Mouse (Mus musculus): ENCODE measurements around the gene Lhfpl5.
"Not testable (repeated sequence)": the region's sequence is repeated elsewhere in the genome, so short reads cannot be mapped to it uniquely, and the experiment has no call there.

Lhfpl5 gene

DNA sequence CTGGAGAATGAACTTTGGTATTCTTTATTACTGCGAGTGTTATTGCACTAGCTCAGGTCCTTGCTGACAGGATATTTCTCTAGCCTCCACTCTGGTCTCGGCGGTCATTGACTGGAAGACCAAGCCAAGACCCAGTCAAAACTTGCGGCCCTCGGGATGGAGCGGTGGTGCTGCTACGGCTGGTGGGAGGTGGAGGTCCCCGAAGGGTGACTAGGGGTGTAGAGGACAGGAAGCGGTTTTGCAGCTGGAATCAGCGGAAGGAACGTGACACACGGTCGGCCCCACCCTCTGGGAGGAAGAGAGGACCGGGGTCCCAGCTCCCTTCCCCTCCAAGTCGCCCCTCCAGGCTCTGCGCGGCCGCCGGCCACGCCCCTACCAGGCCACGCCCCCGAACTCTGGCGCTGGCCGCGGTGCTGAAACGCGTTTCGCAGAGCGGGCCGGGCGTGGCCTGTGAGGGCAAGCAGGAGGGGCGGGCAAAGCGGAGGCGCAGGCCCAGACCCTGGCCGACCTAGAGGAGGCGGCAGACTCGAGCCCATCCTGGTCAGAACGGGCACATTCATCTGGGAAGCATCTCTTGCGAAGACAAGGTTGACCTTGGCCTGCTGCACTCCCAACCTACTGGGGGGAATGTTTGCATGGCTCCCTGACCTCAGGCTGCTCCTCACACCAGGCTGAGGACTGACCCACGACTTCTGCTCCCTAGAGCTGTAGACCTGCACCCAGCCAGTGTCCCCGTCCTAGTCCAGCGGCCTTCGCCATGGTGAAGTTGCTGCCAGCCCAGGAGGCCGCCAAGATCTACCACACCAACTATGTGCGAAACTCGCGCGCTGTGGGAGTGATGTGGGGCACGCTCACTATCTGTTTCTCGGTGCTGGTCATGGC is at the start of gene Lhfpl5:
Gene Lhfpl5, plus strand, starts transcription at position 398 of the 882 bp plus-strand sequence.
- peak in 1 of 2 experiments; percentile 34 for DNase-seq

DNA sequence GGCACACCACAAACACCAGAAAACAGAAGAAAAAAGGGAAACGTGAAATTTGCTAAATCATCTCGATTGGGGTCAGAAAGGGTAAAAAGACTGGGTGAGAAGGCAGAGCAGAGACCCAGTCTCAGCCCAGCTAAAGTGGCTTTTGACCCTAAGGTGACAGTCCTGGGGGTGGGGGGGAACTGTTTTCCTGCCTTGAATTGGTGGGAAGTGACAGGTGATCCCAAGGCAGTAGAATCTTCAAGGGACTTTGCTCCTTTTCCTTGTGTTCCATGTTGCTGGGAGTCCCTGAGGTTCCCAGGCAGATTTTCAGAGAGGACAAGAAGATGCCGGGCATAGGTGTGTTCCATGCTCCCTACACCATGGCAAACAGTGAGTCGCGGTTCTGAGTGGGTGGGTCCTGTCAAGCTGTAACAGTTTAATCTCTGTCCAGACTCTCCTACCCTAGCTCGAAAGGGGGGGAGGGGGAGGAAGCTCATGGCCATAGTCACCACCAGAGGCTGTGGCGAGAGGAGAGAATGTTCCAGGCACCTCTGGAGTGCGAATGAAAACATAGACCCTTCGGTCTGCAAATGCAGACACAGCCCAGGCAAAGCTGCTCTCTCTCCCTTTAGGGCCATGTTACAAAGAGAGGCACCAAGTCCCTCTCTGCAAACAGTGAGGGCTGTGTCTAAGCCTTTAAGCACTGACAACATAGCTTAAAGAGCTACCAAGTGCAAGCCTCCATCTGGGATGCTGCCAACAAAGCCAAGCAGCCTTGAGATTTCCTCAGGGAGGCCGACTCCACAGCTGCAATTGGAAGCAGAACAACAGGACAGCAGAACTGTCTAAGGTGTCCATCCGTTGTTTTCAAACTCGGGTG is 48.0 kb upstream of the Lhfpl5 start:
- DNase-seq, result peak in 1 of 2 experiments; percentile 77

DNA sequence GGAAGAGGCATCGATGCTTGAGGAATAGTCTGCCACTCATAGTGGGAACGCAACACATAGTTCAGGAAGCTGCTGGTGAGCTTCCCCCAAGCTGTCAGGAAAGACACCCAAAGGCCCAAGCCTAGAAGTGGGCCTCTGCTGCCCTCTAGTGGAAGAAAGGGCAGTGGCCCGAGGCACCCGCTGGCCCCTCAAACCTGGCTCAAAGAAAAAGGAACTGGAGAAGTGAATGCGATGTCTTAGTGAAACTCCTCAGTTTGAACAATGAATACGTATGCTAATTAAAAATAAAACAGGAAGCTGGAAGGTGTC is 47.4 kb upstream of the Lhfpl5 start:
- DNase-seq, result peak; percentile 84 to 89

DNA sequence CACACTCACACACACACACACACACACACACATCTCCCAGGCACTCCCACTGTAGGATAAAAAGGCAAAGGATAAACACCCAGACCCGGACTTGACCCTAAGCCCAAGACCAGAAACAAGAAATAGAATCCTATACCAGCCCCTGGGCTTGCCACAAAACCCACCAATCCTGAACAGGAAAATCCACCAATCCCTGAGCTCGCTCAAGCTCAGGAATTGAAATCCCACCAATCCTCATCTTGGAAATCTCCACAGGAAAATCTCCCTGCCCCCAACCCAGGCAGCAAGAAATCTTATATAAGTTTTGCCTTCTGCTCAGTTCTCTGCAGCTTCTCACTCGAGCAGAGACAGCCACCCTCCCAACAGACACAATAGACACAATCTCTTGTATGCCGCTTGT is 46.3 kb upstream of the Lhfpl5 start:
- no peak for DNase-seq

DNA sequence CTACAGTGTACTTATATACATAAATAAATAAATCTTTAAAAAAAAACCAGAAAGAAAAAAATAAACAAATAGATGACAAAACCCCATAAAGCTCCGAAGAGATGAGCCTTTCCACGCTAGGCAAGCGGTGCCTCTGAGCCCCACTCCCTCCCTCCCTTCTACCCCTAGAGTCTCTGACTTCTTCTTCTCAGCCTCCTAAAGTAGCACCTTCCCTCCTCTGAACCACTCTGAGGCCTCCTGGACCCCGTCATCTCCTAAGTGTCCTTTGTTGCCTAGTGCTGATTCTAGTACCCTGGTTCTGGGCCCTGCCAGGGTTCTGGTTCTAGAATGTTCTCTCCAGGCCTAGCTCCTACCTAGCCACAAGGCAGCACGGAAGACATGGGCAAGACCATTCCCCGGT is 44.9 kb upstream of the Lhfpl5 start, which contains the start of gene Armc12:
Gene Armc12, plus strand, starts transcription at position 301 of the 400 bp plus-strand sequence.
- DNase-seq, result no peak

DNA sequence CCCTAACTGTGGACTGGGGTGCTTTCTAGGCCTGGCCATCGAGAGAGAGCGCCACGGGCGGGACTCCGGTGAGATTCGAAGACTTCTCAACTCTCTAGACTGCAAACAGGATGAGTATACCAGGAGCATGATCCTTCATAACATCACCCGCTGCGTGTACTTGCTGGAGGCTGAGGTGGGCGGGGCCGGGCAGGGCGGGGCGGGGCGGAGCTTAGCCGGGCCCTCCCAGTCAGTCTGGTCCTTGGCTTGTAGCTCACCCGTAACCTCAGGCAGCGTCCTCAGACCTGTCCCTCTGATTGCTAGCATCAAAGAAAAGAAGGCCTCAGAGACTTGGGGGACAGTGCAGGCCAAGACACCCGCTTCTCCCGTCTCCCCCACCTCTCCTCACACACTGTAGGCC is 43.5 kb upstream of the Lhfpl5 start:
- DNase-seq, result no peak

DNA sequence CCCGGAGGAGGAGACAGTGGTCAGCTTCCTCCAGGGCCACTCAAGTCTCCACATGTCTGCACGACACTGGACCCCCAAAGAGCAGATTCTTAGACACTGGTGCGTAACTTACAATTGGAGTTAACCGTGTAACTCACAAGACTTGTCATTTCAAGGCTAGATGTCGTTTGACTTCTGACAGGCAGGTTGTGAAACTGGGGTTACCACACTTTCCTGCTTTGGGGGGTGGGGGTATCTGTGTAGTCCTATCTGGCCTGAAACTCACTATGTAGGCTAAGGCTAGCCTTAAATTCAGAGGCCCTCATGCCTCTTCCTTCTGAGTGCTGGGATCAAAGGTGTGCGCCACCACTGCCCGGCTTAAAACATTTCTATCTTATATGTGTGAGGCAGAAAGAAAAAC is 42.9 kb upstream of the Lhfpl5 start:
- no peak for DNase-seq

DNA sequence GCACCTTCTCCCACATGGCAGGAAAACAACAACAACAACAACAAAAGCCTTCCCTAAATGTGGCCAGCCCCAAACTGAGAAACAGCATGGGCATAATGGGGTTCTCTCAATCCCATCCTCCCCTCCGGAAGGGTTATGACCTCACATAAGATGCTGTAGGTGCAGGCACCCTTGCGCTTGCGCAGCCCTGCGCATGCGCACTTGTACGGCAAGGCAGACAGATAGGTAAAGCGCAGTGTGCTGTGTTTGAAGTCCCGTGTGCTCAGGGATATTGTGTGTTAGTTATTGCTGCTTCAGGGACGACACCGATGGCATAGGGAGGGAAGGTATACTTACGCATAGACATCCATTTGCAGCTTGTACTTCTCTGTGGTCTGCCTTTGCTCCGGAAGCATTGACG is 42.1 kb upstream of the Lhfpl5 start:
- no peak for DNase-seq

DNA sequence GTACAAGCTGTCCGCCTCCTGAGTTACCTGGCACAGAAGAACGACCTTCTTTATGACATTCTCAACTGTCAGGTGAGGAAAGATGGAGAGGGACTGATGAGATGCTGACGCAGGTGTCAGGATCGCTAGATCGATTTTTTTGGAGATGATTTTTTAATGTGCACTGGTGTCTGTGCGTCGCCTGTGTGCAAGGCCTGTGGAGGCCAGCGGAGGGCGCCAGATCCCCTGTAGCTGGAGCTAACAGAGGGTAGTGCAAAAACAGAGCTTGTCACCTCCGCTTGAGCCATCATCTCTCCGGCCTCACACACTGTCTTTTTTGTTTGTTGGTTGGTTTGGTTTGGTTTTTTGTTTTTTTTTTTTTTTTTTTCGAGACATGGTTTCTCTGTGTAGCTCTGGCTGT is 37.6 kb upstream of the Lhfpl5 start:
- no peak for DNase-seq

DNA sequence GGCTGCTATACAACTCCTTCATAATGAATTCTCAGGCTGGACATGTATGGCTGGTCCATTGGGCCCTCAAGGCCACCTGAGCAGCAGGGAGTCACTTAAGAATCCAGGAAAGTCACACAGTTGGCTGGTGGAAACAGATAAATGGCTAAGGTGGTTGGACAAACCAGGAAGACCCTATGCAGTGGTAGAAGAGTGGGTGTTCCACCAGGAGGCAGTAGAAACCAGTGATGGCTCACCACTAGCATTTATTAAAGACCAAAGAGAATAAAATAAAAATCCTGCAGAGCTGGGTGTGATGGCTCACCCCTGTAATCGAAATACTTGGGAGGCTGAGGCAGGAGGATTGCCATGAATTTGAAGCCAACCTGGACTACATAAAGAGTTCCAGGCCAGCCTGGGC is 28.5 kb upstream of the Lhfpl5 start:
- peak in 1 of 2 experiments; percentile 57 for DNase-seq

DNA sequence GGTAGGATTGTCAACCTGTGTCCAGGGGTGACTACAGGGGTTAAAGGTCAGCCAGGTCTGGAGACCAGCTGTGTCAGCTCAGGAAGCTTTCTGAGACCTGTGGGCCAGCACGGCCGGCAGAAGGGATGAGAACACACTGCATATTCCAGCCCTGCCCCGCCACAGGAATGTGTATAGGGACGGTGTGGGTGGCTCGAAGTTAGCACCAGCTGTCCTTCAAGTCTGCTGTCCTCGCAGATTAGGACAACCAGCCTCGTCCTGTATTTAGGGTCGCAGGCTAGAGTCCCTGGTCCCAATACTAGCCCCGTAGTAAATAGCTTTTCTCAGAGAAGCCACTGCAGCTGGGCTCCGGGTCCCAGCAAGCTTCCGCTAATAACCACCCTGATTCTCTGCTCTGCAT is 26.9 kb upstream of the Lhfpl5 start:
- DNase-seq, result no peak

DNA sequence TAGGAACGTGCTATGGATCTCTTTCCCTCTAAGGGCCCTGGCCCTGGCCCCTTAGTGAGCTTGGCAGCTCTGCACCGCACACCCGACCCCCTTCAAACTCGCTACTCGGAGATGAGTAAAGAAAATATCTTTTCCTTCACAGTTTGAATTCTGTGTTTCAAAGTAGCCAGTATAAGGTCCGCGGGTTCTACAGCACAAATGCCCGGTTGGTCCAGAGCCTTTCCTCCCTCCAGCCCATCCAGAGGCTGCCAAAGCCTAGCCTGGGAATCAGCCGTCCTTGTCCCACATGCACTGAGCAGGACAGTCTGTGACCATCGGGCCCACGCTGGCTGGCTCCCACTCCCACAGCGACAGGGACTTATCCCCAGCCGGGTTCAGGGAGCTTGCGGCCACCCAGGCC is 26.3 kb upstream of the Lhfpl5 start, which contains the start of gene Clpsl2:
Gene Clpsl2, plus strand, starts transcription at position 301 of the 400 bp plus-strand sequence.
- DNase-seq, result no peak

DNA sequence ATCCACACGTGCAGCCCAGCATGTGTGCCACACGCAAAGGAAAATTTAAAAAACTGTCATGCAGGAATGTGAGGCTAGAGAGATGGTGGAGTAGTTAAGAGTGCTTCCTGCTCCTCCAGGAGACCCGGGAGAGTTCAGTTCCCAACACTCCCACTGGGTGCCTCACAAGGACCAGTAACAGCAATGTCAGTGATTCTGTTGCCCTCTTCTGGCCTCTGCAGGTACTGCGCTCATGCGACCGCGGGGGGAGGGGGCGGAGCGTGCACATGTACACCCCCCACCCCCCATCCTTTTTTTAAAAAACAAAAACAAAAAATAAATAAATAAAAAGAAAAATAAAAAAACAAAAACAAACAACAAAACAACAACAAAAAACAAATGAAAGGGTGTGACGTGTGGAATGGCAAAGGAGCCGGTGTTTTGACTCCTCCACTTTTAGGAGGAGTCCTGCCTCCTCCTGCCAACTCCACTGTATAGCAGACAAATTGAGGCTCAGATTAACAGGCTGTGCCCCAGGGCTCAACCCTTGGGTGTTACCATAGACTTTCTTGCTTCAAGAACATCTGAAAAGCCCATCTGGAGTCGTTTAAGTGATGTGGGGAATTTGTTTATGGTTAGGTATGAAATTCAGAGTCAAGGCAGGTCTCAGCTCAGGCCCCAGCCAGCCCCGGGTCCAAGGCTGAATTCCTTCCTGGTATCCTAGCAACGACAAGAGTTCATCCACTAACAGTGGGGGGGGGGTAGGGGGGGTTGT is 22.2 kb upstream of the Lhfpl5 start:
- peak; percentile 67 to 74 for DNase-seq

DNA sequence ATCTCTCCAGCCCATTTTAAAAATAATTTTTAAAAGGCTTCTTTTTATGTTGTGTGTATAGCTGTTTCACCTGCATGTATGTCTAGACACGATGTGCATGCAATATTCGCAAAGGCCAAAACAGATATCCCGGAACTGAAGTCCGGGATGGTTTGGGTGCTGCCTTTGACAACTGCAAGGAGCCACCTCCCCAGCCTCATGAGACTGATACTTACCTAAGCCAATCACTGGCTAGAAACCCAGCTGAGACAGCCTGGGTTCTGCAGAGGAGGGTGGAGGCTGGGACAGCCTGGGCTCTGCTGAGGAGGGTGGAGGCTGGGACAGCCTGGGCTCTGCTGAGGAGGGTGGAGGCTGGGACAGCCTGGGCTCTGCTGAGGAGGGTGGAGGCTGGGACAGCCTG is 21.4 kb upstream of the Lhfpl5 start:
- not testable (repeated sequence) for DNase-seq

DNA sequence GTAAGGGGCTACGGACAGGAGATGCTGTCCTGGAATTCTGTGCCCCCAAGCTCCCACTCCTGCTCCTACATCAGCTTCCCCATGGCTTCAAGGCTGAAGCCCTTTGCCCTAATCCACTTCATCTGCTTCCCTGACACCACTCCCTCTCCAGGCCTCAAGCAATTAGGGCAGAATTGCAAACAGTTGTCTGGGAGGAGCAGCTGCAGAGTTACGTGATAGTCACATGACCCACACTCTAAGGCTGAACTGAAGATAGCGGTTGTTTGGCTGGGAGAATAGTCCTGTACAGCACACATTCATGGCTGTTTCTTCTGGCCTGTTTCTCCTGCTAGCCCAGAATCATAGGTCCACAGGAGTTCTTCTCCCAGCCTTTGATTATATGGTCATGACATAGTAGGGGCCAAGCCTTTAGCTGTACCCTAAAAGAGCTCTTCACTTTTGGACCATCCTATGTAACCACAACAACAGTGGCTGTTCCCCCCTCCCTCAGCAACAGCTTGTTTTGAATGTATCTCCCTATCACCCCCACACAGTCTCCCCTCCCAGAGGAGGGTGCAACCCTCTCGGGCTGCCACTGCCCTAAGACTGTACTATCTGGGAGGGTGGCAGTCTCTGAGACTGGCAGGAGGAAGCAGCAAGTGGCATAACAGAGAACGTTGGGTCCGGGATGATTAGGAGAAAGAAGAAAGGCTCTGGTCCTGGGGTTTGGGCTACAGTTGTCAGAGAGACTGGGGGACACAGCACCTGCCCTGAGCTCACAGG is 18.6 kb upstream of the Lhfpl5 start:
- DNase-seq, result no peak

DNA sequence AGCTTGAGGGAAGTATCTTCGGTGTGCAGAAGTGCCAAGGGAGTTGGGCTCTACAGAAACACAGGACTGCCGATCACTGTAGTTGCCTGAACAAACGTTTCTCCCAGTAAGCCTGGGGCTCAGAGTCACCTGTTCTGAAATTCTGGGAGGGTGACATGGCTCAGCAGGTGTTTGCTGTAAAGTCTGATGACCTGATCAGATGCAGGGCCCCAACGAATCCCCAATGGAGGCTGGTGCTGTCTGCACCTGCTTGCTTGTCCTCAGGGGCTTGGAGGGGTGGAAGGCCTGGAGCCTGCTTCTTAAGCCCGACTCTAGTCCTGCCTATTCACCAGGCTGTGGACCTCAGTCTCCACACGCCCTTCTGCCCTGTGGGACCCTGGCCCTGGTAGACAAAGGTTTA is 17.7 kb upstream of the Lhfpl5 start:
- DNase-seq, result no peak

DNA sequence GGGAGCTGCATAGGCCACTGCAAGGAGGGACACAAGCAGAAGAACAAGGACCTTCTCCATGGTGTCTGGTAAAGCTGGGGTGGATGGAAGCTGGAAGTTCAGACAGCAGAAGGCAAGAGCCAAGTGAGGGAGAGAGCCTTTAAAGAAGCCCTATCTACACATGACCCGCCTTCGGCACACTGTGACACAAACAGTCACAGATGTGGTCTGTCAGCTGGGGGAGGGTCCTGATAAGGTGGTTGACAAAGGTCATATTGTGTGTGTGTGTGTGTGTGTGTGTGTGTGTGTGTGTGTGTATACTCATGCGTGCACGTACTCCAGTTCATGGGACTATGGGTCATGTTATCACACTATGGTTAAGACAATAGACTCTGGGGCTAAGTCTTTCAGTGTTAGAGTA is 14.8 kb upstream of the Lhfpl5 start, which contains the start of gene Clps:
Gene Clps, minus strand, starts transcription at position 169 of the 400 bp plus-strand sequence.
- DNase-seq, result no peak

DNA sequence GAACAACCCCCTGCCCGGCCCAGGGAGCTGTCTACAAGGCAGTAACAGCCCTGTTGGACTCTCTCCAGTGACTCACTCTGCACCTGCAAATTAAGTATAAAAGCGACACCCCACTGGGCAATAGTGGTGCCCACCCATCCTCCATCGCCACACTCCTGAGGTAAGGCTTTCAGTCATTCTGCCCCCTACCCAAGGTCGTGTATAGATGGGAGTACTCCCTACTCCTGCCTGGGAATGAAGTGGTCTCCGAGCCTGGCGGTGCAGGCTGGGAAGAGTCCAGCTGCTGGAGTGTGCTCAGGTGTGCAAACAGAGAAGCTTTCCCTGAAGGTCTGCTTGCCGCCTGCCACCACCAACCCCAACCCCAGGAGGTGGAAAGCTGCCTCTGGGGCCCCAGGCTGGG is 13.8 kb upstream of the Lhfpl5 start:
- no peak for DNase-seq

DNA sequence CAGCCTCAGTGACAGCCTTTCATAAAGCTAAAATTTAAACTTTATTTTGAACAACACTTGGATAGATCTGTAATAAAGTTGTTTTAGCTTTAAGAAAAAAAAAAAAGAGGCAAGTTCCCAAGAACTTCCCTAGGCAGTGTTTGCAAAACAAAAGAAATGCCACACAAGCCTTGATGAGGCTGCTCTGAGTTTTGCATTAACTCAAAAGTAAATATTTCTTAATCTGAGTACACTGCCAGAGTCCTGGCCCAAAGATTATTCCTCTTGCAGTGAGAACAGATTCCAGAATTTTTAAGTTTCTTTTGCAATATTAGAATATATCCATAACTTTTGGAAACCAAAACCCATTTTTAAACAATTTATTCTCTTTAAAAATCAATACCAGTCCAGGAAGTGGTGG is 10.3 kb upstream of the Lhfpl5 start:
- DNase-seq, result no peak

DNA sequence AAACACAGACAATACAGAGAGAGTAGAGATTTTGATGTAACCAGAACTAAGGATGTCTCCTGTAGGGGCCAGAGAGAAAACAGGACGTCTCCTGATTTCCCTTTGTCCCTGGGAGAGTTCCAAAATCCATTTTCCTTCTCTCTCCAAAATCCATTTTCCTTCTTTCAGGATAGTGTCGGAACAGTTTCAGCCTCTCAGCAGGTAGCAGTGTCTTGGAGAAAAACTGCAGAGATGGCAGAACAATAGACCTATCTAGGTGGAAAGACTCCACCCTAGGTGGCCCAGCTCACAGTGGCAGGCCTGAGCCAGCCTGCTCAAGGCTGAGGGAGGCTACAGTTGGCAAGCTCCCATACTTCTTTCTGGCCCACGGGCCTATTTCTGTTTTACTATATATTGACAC is 7.9 kb upstream of the Lhfpl5 start:
- no peak for DNase-seq

DNA sequence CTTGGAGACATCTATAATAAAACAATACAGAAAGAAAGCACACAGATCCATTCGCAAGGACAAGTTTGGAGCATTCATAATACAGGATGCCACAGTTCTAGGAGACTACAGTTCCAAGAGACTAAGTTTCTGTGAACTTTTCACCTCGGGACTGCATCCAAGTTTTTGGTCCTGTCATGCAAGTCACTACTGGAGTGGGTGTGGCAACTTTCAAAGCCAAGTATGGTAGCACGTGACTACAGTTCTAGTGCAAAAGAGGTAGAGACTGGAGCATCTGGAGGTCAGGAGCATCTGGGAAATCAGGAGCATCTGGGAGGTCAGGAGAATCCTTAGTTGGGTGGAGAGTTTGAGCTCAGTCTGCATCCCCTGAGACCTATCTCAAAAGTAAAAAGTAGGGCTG is 3.6 kb upstream of the Lhfpl5 start:
- no peak for DNase-seq

DNA sequence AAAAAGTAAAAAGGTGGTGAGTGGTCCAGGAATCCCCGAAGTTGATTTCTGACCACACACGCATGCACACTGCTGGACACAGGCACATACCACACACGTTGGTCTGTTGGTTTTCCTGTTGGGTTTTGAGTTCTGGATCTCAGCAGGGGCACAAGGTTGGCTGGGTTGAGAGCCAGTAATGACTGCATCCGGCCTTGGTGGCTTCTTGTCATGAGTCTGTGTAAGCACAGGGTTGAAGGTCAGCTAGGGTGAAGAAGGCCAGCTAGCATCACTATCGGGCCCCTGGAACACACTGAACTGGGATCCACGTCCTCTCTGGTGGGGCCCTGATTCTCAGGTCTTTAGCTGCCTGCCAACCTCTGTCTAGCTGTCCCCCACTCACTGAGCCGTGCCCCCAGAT is 2.9 kb upstream of the Lhfpl5 start:
- no peak for DNase-seq
